Mouse (Mus musculus) limb, embryonic 14.5 days (tissue): Measurements from ENCODE around the gene Ankzf1. TPM values are rescaled to one million over a fixed set of nuclear protein-coding genes. Genes with fewer than 3 reads are reported as not detected.

ENCODE experiments used
- ATAC-seq: fragments of 200-750 bp; cut with Nextera tagmentation; 2 replicates; pipeline ENCODE4 v1.8.0; 2017; ENCODE audit warnings: low read depth, moderate number of reproducible peaks, moderate TSS enrichment; ENCODE audit not compliant: low FRiP score
- DNase-seq: peaks from one replicate; pipeline ENCODE4 v3.0.0-alpha.2; 2015; ENCODE audit warnings: low spot score
- H3K27ac ChIP-seq: fragments of 300-500 bp; sonication (generic); replicated peaks from 2 replicates; pipeline ENCODE4 v1.5.1; 2014; ENCODE audit warnings: low read depth, mild to moderate bottlenecking, low read length, moderate library complexity, mixed read lengths
- H3K27me3 ChIP-seq: fragments of 300-500 bp; sonication (generic); 2 replicates; pipeline ENCODE4 v1.6.1; 2014; ENCODE audit warnings: low read length, mixed read lengths; ENCODE audit not compliant: control insufficient read depth, insufficient read depth
- H3K36me3 ChIP-seq: fragments of 300-500 bp; sonication (generic); 2 replicates; pipeline ENCODE4 v1.6.1; 2014; ENCODE audit warnings: mild to moderate bottlenecking, low read length, moderate library complexity, mixed read lengths; ENCODE audit not compliant: control insufficient read depth, insufficient read depth
- H3K4me1 ChIP-seq: fragments of 300-500 bp; sonication (generic); 2 replicates; pipeline ENCODE4 v1.6.1; 2014; ENCODE audit warnings: antibody characterized with exemption, low read length, mixed read lengths; ENCODE audit not compliant: control insufficient read depth, insufficient read depth
- H3K4me2 ChIP-seq: fragments of 300-500 bp; sonication (generic); replicated peaks from 2 replicates; pipeline ENCODE4 v1.6.1; 2014; ENCODE audit warnings: low read depth, mild to moderate bottlenecking, low read length, moderate library complexity; ENCODE audit not compliant: severe bottlenecking
- H3K4me3 ChIP-seq: fragments of 300-500 bp; sonication (generic); replicated peaks from 2 replicates; pipeline ENCODE4 v1.5.1; 2014; ENCODE audit warnings: low read length
- H3K9ac ChIP-seq: fragments of 300-500 bp; sonication (generic); 2 replicates; pipeline ENCODE4 v1.6.1; 2014; ENCODE audit warnings: mild to moderate bottlenecking, low read depth, low read length, moderate library complexity; ENCODE audit not compliant: severe bottlenecking
- H3K9me3 ChIP-seq: fragments of 300-500 bp; sonication (generic); 2 replicates; pipeline ENCODE4 v1.6.1; 2016; ENCODE audit warnings: low read length; ENCODE audit not compliant: control insufficient read depth
- POLR2A ChIP-seq: fragments of 200-500 bp; IDR thresholded peaks from 2 replicates; pipeline ENCODE4 v1.8.0; 2012; ENCODE audit warnings: inconsistent platforms, mild to moderate bottlenecking, moderate library complexity, borderline replicate concordance; ENCODE audit not compliant: insufficient read depth, insufficient read length; ENCODE audit errors: extremely low read depth
- WGBS: fragments of 180-500 bp; shearing (Covaris S2); extraction: QIAGEN DNeasy Blood & Tissue Kit; methylation state at CpG from one replicate; pipeline ENCODE4 v1.1.7; 2014; 5-methylcytosine and 5-hydroxymethylcytosine counted together
- polyA plus RNA-seq, 2 experiments: library from polyadenylated mRNA; depleted of rRNA in 1 of 2; stranded (reverse) in 1 of 2; unstranded in 1 of 2; fragments of >200 nt; fragmentation: Nextera tagmentation in 1 of 2; extraction: Ambion mirVana in 1 of 2; gene quantifications; 2 replicates each; pipeline versions ENCODE4 v1.2.1 to v1.2.3; 2012 to 2014

Ankzf1 gene
- polyA plus RNA-seq, 2 experiments = 19.2 to 34.1 TPM

- ATAC-seq (no peak), DNase-seq (no peak)
- H3K9ac ChIP-seq = no peak overlapping the region
- TF ChIP-seq POLR2A = no peak
- H3K27ac ChIP-seq = no peak overlapping the region
- WGBS = 86% methylated on average over 2 of the region's 2 CpGs
- no peak overlapping the region for H3K4me2 ChIP-seq
- no peaks in the 10 kb centered on the region for H3K9me3 ChIP-seq
- no peaks in the 10 kb centered on the region for H3K27me3 ChIP-seq
- H3K4me3 ChIP-seq = no peak overlapping the region
- H3K4me1 ChIP-seq = peaks cover 11% of the 10 kb centered on the region
- H3K36me3 ChIP-seq = peaks cover 52% of the 10 kb centered on the region
These were observed 4.0 kb upstream of the Ankzf1 start for GRCm38 (mm10) chr1:75187914-75188483.

DNA sequence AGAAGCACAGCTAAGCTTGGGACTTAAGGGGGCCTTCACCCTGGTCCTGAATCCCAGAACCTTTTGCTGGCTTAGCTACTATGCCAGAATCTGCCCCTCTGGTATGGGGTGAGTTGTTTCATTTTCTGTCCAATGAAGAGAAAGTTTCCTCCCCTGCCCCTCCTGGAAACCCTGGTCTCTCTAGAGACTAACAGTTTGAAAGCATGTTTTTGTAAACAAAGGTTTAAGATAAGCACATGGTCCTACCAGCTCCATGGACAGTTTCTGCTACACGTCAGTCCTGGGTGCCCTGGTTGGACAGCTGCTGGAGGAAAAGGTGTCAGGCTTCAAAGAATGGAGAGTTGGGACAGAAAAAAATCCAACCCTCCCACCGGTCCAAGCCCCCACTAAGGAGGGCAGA is 1.4 kb upstream of the Ankzf1 start:
- Histone ChIP-seq H3K27ac (no peak overlapping the region), H3K27me3 (no peaks in the 10 kb centered on the region), H3K36me3 (peaks cover 29% of the 10 kb centered on the region), H3K9ac (no peak overlapping the region), H3K9me3 (no peaks in the 10 kb centered on the region), H3K4me2 (peak overlapping the region; percentile 90), H3K4me1 (peaks cover 19% of the 10 kb centered on the region), H3K4me3 (peak overlapping the region; percentile 87)
- ATAC-seq (no peak), DNase-seq (no peak)
- TF ChIP-seq POLR2A = no peak
- 55% methylated on average over 2 of the region's 2 CpGs for WGBS

DNA sequence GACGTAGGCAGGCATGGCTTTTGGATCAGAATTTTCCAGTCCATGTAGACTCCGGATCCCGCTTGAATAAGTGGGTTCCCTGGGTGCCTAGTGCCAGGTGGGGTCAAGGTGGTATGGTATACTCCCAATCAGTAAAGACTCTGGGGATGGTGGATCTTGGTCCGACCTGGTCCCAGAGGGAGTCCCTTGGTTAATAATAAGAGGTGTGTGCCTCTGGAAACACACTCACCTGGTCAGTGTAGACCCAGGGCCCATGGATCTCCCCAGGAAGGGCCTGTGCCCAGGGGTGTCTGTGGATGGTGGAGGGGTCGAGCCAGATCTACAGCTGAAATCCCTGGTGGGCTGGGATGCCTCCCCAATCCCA is 711 bp upstream of the Ankzf1 start:
- 0 out of 2 replicates have a peak overlapping the region, but pooled peaks have one; percentile 90 for H3K27ac ChIP-seq
- H3K36me3 ChIP-seq = peaks cover 29% of the 10 kb centered on the region
- peak overlapping the region; percentile 80 for H3K9ac ChIP-seq
- TF ChIP-seq POLR2A = no peak
- DNase-seq = no peak
- peak overlapping the region; percentile 87 for H3K4me3 ChIP-seq
- no peak for ATAC-seq
- no peaks in the 10 kb centered on the region for H3K27me3 ChIP-seq
- peak overlapping the region; percentile 90 for H3K4me2 ChIP-seq
- WGBS = 50% methylated on average over 5 of the region's 5 CpGs
- H3K9me3 ChIP-seq = no peaks in the 10 kb centered on the region
- peaks cover 19% of the 10 kb centered on the region for H3K4me1 ChIP-seq

DNA sequence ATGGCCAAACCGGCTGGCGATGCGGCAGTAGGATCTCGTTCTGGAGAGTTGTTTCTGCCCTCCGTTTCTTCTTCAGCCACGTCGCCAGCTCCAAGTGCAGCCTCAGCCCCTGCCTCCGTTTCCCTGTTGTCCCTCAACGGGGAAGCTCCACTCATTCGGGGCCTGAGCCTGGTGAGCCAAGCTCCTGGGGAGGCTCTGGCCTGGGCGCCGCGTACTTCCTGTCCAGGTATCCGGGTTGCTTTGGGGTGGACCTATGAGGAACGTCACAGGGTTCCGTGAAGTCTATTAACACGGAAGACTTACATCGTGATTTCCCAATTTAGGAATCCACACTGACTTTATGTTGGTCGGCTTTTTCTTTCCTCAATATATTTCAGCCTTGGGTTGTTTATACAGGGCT is 501 bp downstream of the Ankzf1 start:
- Histone ChIP-seq H3K27me3 (no peaks in the 10 kb centered on the region), H3K27ac (peak overlapping the region; percentile 90), H3K36me3 (peaks cover 29% of the 10 kb centered on the region), H3K4me3 (peak overlapping the region; percentile 87), H3K9ac (peak overlapping the region; percentile 75), H3K4me2 (peak overlapping the region; percentile 90), H3K4me1 (peaks cover 19% of the 10 kb centered on the region), H3K9me3 (no peaks in the 10 kb centered on the region)
- DNase-seq = peak; percentile 9
- whole genome bisulfite sequencing = under 1% methylated on average over 19 of the region's 19 CpGs
- peak; percentile 27; the same call in 1 of the 2 replicates for ATAC-seq
- TF ChIP-seq POLR2A = no peak

DNA sequence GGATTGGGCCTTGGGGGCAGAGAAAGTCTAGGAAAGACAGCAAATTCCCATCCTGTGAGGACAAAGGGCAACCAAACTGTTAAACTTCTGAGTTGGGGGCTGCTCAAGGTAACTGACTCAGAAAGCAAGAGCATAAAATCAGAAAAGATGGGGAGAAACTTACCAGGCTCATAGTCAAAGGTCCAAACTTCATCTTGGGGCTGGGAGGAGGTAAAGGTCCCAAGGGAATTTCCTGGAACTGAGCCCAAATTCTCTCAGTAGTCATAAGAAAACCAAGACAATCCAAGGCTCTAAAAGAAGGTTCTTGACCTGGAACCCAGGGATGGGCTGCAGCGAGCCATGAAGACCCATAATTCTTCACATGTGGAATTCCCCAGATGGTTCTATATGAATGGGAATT is 9.3 kb downstream of the Ankzf1 start:
- Histone ChIP-seq H3K4me2 (no peak overlapping the region), H3K27ac (no peak overlapping the region), H3K9me3 (no peaks in the 10 kb centered on the region), H3K4me3 (no peak overlapping the region), H3K9ac (no peak overlapping the region), H3K4me1 (no peaks in the 10 kb centered on the region), H3K27me3 (no peaks in the 10 kb centered on the region), H3K36me3 (peaks cover 41% of the 10 kb centered on the region)
- WGBS = 76% methylated on average over 1 of the region's 1 CpGs
- no peak for ATAC-seq
- DNase-seq = no peak
- no peak for TF ChIP-seq POLR2A
